Mouse (Mus musculus) forebrain, embryonic 16.5 days (tissue): Measurements from ENCODE around the gene Mecom. TPM values are rescaled to one million over a fixed set of nuclear protein-coding genes. Genes with fewer than 3 reads are reported as not detected.

Experiments used
- ATAC-seq: fragments of 200-750 bp; cut with Nextera tagmentation; 2 replicates; pipeline ENCODE4 v1.8.0; 2017; ENCODE audit warnings: mild to moderate bottlenecking, moderate library complexity
- H3K27ac ChIP-seq: fragments of 300-500 bp; sonication (generic); 2 replicates; pipeline ENCODE4 v1.5.1; 2014; ENCODE audit warnings: low read length, control low read depth
- H3K27me3 ChIP-seq: fragments of 300-500 bp; sonication (generic); replicated peaks from 2 replicates; pipeline ENCODE4 v1.6.1; 2014; ENCODE audit warnings: low read length; ENCODE audit not compliant: control insufficient read depth, insufficient read depth
- H3K36me3 ChIP-seq: fragments of 300-500 bp; sonication (generic); 2 replicates; pipeline ENCODE4 v1.6.1; 2014; ENCODE audit not compliant: control insufficient read depth, insufficient read depth
- H3K4me1 ChIP-seq: fragments of 300-500 bp; sonication (generic); replicated peaks from 2 replicates; pipeline ENCODE4 v1.6.1; 2014; ENCODE audit warnings: low read length; ENCODE audit not compliant: control insufficient read depth, insufficient read depth
- H3K4me2 ChIP-seq: fragments of 300-500 bp; sonication (generic); 2 replicates; pipeline ENCODE4 v1.6.1; 2014; ENCODE audit warnings: mild to moderate bottlenecking, low read length, control low read depth
- H3K4me3 ChIP-seq: fragments of 300-500 bp; sonication (generic); replicated peaks from 2 replicates; pipeline ENCODE4 v1.5.1; 2014; ENCODE audit warnings: mild to moderate bottlenecking, low read length, control low read depth
- H3K9ac ChIP-seq: fragments of 300-500 bp; sonication (generic); replicated peaks from 2 replicates; pipeline ENCODE4 v1.6.1; 2014; ENCODE audit warnings: low read depth, low read length, control low read depth
- H3K9me3 ChIP-seq: fragments of 300-500 bp; sonication (generic); 2 replicates; pipeline ENCODE4 v1.6.1; 2016; ENCODE audit warnings: low read length; ENCODE audit not compliant: control insufficient read depth
- WGBS: fragments of 180-500 bp; shearing (Covaris S2); extraction: QIAGEN DNeasy Blood & Tissue Kit; methylation state at CpG from one replicate; pipeline ENCODE4 v1.1.7; 2014; 5-methylcytosine and 5-hydroxymethylcytosine counted together
- polyA plus RNA-seq: library from polyadenylated mRNA; unstranded; fragments of >200 nt; fragmentation: Nextera tagmentation; extraction: Ambion mirVana; gene quantifications from 2 replicates; pipeline ENCODE4 v1.2.1, GENCODE M21; 2015

Gene Mecom
- polyA plus RNA-seq, 1 experiment from 2014 or later = 2.1 TPM

DNA sequence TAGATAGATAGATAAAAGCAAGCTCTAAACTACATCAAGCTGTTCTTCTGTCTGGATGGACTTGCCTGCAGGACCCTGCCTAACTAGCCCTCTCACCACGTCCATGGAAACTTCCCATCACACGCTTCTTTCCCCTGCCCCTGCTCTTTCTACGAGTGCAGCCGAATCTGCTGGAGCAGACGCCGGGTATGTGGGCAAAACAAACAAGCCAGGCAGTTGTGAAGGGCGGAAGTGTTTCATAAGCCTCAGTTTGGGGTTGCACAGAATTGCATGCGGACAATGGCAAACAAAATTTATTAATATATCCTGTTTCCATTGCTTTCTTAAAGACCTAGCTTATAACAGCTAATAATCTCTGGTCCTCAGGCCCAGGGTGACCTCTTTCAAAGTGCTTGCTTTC, 91.9 kb downstream of the Mecom start:
- no peak overlapping the region for H3K4me2 ChIP-seq
- no peak overlapping the region for H3K9ac ChIP-seq
- 0 out of 2 replicates have a peak, but pooled peaks cover 1% of the 10 kb centered on the region for H3K4me1 ChIP-seq
- H3K27ac ChIP-seq = no peak overlapping the region
- H3K4me3 ChIP-seq = no peak overlapping the region
- no peak for ATAC-seq
- WGBS = 83% methylated on average over 8 of the region's 8 CpGs
- H3K27me3 ChIP-seq = no peaks in the 10 kb centered on the region
- H3K36me3 ChIP-seq = no peaks in the 10 kb centered on the region
- no peaks in the 10 kb centered on the region for H3K9me3 ChIP-seq

DNA sequence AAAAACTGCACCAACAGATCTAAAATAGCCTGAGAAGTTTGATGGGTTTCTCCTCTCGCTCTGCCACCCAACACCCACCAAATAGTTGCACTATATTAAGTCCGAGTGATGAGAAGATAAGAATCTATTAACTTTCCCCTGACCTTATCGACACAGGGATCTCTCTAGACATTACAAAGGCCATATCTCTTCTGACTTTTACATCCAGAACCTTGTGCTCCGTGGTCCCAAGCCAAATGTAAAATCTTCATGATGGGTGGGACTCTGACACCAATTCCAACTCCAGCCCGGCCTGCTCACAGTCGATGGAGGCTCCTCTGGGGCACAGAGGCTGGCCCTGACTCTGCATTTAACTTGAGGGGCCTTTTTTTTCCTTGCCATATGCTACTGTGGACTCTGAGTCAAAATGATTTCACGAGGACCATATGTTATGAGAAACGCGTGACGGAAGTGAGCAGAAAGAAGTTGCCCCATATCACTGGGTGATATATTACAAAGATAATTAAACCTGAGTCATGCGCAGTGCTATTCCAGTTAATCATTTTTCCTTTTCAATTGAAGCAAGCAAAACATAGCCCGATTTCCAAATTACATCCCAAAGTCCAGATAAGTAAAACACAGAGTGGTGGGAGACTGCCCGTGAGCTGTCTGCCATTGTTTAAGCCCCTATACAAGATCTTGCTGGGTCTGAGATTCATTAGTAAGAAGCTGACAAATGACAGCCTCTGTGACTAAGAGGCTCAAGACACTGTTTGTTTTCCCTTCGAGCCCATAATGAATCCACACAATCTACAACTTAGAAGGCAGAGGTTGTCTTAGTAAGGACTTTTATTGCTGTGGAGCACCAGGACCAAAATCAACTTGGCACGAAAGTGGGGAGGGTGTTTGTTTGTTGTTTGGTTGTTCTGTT, 94.0 kb downstream of the Mecom start:
- H3K9ac ChIP-seq = no peak overlapping the region
- WGBS = 61% methylated on average over 15 of the region's 15 CpGs
- no peaks in the 10 kb centered on the region for H3K36me3 ChIP-seq
- H3K27ac ChIP-seq = no peak overlapping the region
- H3K4me2 ChIP-seq = no peak overlapping the region
- no peak for ATAC-seq
- no peaks in the 10 kb centered on the region for H3K4me1 ChIP-seq
- H3K27me3 ChIP-seq = no peaks in the 10 kb centered on the region
- no peak overlapping the region for H3K4me3 ChIP-seq
- no peaks in the 10 kb centered on the region for H3K9me3 ChIP-seq

DNA sequence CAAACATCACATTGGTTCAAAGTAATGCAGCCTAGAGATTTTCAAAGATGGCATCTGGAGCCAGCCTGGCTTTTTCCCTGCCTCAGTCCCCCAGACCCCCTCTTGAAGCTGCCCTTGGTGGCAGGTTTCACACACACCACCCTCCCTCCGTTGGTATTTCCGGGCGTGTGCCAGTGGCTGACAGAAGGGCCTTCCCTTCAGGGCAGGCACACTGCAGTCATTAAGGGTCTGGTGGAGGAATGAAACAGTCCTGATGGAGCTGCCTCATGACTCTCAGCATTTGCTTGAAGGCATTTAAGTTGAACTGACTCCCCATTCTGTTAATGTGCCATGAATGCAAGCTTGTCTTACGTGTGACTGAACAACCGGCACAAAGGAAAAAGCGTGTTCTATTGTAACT, 94.8 kb downstream of the Mecom start:
- Histone ChIP-seq H3K27me3 (no peaks in the 10 kb centered on the region), H3K27ac (no peak overlapping the region), H3K9me3 (no peaks in the 10 kb centered on the region), H3K4me1 (no peaks in the 10 kb centered on the region), H3K36me3 (no peaks in the 10 kb centered on the region), H3K9ac (no peak overlapping the region), H3K4me2 (no peak overlapping the region), H3K4me3 (no peak overlapping the region)
- ATAC-seq = no peak
- 75% methylated on average over 6 of the region's 6 CpGs for WGBS

DNA sequence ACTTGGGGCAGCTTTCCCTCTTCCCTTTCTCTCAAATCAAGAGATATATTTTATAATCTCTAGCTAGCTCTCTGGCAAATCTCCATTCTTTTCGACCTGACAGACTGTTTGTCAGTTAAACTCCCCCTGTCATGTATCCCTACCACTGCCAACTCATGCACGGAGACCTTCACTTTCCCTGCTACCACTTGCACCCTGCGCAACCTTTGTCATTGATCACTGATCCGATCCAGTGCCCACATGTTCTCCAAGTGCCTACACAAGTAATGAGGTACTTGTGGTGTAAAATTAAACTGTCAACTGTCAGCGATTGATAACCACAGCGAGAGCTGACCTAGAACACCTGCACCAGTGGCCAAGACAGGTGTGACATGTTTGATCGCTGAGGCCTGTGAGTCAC, 95.3 kb downstream of the Mecom start:
- H3K27me3 ChIP-seq = no peaks in the 10 kb centered on the region
- H3K36me3 ChIP-seq = no peaks in the 10 kb centered on the region
- no peaks in the 10 kb centered on the region for H3K4me1 ChIP-seq
- WGBS = 84% methylated on average over 7 of the region's 7 CpGs
- H3K9ac ChIP-seq = no peak overlapping the region
- no peak overlapping the region for H3K27ac ChIP-seq
- no peak for ATAC-seq
- H3K4me3 ChIP-seq = no peak overlapping the region
- H3K9me3 ChIP-seq = no peaks in the 10 kb centered on the region
- no peak overlapping the region for H3K4me2 ChIP-seq

DNA sequence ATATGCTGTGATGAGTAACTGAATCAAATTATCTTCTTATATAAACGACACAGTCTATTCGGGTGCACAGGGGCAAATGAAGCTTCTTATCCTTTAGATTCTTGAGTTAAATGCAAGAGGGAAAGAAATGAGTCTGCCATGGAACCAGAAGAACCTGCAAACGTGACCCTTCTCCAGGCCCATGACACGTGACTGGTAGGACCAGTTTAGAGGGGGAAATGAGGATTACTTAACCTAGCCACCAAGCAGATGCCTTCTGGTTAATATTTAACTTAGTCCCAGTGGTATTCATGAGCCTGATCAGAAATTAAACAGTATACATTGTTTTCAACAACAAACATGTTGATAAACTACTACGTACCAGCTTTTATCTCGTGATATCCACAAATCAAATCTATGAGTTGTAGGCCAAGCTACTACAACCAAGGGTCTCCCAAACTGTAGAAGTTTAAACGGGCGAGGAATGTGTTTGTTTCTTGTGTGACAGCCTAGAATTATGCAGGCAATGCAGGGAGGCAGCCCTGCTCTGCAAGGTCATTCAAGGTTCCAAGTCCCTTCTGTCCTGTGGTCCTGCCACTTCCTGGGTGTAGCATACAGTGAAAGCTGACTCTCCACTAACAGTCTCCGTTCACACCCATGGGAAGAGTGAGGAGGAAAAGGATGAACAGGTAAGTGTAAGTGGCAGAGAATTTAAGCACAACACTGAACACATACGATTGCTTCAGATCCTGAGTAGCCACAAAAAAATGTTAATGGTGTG, 97.4 kb downstream of the Mecom start:
- Histone ChIP-seq H3K27ac (no peak overlapping the region), H3K27me3 (no peaks in the 10 kb centered on the region), H3K4me3 (no peak overlapping the region), H3K9me3 (no peaks in the 10 kb centered on the region), H3K36me3 (no peaks in the 10 kb centered on the region), H3K9ac (no peak overlapping the region), H3K4me1 (no peaks in the 10 kb centered on the region), H3K4me2 (no peak overlapping the region)
- WGBS = 87% methylated on average over 10 of the region's 10 CpGs
- ATAC-seq = no peak

DNA sequence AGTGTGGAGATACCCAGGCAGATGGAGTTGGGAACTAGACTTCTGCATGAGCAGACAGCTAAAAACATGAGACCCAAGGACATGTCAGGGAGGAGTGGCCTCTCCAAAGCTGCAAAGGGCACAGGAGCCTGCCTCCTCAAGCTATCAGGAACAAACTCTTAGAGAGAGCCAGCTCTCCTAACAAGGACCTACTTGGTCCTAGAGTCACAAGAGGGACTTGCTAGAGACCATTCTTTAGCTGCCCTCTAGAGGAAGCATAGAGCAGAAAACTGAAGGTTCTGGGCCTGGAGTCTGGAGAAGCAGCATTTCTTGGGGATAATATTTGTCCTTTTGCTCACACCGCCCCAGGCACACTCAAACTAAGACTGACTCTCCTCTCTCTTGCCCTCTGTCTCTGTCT, 99.2 kb downstream of the Mecom start:
- no peak overlapping the region for H3K4me3 ChIP-seq
- no peak overlapping the region for H3K9ac ChIP-seq
- no peaks in the 10 kb centered on the region for H3K9me3 ChIP-seq
- no peaks in the 10 kb centered on the region for H3K4me1 ChIP-seq
- 67% methylated on average over 1 of the region's 1 CpGs for WGBS
- H3K4me2 ChIP-seq = no peak overlapping the region
- H3K27ac ChIP-seq = no peak overlapping the region
- H3K27me3 ChIP-seq = no peaks in the 10 kb centered on the region
- no peak for ATAC-seq
- H3K36me3 ChIP-seq = no peaks in the 10 kb centered on the region

DNA sequence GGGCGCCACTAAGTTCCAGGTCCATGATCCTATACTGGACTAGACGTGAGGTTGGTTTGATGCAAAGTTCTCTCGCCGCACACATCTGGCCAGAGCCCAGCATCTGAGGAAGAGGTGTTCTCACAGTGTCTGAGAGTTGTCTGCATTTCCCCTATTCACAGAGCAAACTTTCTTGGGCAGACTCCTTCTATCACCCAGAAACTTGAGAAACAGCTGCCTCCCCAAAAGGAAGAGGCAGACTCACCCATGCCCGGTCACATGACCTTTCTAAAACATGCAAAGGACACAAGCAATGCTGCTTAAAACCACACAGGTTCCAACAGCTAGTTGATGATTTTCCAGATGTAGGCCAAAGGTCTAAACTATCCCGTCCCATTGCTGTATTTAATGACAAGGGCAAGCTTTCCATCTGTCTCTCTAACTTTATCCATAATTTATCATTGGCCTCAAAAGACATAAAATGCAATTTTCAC, 101.8 kb downstream of the Mecom start:
- Histone ChIP-seq H3K27ac (no peak overlapping the region), H3K36me3 (no peaks in the 10 kb centered on the region), H3K9me3 (no peaks in the 10 kb centered on the region), H3K4me2 (no peak overlapping the region), H3K4me1 (no peaks in the 10 kb centered on the region), H3K4me3 (no peak overlapping the region), H3K27me3 (no peaks in the 10 kb centered on the region), H3K9ac (no peak overlapping the region)
- 92% methylated on average over 6 of the region's 6 CpGs for WGBS
- ATAC-seq = no peak

DNA sequence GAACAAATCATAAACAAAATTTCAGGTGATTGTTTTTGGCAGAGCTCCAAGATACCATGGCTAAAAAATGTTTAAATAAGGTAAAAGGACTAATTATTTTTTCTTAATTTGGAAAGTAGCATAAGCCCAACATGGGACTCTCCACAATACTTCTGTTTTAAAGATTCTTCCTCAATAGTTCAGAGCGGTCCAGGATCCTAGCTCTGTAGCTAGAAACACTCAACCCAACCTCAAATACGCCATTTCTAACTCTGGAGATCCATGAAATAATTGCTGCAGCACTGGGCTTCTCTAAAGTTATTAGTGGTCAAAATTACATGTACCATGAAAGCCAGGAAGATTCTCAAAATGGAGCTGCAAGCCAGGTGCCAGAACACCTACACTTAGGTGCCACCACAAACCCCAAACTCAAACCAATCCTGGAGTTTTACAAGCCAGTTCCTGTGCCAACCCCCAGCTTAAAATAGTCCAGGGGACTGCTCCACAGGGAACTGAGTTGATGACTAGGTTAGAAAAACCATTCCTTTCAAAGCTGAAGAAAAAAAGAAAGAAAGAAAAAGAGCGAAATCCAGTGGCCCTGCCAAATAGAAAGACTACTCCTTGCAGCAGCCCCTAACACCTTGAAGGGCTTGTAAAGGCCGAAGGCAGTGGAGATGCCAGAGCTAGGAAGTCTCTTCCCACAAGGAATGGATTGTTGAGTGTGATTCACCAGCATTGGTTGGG, 102.4 kb downstream of the Mecom start:
- Histone ChIP-seq H3K9ac (no peak overlapping the region), H3K4me1 (no peaks in the 10 kb centered on the region), H3K9me3 (no peaks in the 10 kb centered on the region), H3K27ac (no peak overlapping the region), H3K4me2 (no peak overlapping the region), H3K4me3 (no peak overlapping the region), H3K36me3 (no peaks in the 10 kb centered on the region), H3K27me3 (no peaks in the 10 kb centered on the region)
- no peak for ATAC-seq
- WGBS = 89% methylated on average over 4 of the region's 4 CpGs

DNA sequence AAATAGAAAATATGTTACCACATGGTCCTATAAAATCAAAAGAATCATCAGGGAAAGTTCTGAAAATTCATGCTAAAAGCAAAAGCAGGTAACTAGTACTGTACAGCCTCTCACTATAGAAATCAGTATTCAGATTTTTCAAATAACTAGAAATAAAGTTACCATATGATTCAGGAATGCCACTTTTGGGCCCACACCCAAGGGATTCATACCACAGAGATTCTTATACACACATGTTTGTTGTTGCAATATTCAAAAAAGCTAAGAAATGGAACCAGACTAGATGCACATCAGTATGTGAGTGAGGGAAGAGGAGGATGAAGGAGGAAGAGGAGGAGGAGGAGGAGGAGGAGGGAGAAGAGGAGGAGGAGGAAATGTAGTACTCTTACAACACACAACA, 106.2 kb downstream of the Mecom start:
- no peak for ATAC-seq
- no peak overlapping the region for H3K9ac ChIP-seq
- no peaks in the 10 kb centered on the region for H3K4me1 ChIP-seq
- no peaks in the 10 kb centered on the region for H3K9me3 ChIP-seq
- H3K36me3 ChIP-seq = no peaks in the 10 kb centered on the region
- H3K27ac ChIP-seq = no peak overlapping the region
- H3K4me3 ChIP-seq = no peak overlapping the region
- H3K27me3 ChIP-seq = no peaks in the 10 kb centered on the region
- no peak overlapping the region for H3K4me2 ChIP-seq
